Mouse (Mus musculus) heart, postnatal 4 days (tissue): ENCODE results near the gene Best2. TPM values are rescaled to one million over a fixed set of nuclear protein-coding genes. Genes with fewer than 3 reads are reported as not detected.

ENCODE experiments used
- DNase-seq: peaks from one replicate; pipeline ENCODE4 v3.0.0; 2021
- total RNA-seq, 2 experiments: library from RNA; stranded (reverse); gene quantifications; 2 replicates each; pipeline ENCODE4 v1.2.3; 2021

Best2 gene
- total RNA-seq, 2 experiments from 2014 or later, result not detected

DNA sequence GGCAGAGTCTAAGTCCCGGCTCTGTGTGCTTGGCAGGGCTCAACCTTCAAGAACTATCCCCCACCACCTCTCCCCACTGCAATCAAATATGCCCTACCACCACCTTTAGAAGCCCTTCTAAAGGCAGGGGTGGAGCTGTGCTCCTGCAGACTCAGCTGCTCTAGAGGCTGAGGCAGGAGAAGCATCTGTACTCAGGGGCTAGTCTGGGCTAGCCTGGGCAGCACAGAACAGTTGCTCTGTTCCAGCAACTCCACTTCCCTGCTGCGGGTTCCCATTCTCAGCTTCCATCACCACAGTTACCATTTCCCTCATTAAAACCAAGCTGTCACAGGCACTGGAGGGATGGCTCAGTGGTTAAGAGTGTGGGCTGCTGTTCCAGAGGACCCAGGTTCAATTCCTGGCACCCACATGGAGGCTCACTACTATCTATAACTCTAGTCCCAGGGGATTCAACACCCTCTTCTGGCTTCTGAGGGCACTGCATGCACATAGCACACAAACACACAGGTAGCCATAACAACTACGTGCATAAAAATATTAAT lies 7.3 kb upstream of the Best2 start:
- DNase-seq, result no peak

DNA sequence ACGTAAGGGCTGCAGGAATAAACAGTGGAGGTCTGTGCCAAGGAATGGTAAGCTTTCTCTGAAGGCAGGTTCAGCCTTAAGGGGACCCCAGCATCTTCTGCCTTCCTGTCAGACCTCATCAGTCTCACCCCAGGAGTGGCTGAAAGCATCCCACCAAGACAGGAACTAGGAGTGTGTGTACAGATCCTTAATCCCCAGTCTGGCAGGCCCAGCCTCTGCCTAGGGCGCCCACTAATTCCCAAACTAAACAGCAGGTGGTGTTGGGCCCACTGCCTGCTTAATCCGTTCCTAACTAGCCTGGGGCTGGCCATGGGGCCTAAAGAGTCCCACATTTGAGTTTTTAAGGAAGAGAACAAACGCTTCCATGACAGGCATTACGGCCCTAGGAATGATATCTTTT lies 2.9 kb upstream of the Best2 start:
- no peak for DNase-seq

DNA sequence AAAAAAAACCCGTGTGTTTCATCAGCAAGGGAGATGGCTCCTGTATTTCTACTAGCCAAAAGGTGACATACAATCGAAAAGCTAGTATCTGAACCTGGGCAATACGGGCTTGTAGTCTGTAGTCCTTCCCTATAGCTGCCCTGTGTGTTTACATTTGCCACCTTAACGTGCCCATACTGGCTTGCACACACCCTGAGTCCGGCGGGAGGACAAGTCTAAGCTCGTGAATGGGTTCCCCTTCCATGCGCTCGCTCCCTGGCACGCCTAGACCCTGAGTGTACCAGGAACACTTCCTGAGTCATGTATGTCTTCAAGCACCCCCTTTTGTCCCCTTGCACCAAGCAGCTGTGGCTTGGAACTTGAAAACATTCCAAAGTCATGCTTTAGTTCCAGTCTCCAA lies 2.4 kb upstream of the Best2 start:
- DNase-seq, result no peak

DNA sequence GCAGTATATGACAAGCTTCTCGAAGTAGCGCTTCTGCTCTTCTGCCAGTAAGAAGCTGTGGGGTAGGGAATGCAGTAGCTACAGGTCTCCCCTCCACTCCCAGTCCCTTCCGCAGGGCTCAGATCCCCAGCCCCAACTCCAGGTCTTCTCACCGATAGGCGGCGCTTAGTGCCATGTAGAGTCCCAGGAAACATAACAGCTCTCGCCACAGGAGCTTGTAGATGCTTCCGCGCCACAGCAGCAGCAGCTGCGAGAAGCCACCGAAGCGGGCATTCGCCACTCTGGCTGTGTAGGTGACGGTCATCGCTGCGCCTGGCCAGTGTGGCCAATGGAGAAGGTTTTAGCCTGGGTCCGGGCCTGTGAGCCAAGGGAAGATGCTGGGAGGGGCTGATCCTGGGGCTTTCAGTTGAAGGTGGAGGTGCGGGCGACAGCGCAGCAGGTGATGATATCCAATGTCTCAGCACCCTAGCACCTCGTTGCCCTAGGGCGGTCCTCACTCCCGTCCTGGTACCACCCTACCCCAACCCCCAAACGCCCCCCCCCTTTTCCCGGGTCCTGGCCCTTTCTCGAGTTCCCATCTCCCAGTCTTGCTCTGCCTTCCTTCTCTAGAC lies 996 bp downstream of the Best2 start:
- DNase-seq, result peak; percentile 75

DNA sequence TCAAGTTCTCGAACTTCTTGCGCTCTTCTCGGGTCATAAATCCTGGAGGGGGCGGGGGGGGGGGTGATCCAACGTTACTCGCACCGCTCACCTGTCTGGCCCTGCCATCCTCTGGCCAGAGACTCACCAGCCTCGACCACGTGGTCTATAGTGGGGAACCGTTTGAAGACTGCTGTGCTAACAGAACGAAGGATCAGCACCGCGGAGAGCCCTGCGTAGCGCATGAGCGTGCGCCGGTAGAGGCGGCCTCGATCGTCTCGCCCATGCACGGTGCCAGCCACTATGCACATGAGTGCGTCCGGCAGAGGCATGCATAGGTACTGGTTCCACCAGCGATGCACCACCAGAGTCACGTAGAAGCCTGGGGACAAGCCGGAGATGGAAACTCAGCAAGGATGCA lies 3.1 kb downstream of the Best2 start:
- no peak for DNase-seq

DNA sequence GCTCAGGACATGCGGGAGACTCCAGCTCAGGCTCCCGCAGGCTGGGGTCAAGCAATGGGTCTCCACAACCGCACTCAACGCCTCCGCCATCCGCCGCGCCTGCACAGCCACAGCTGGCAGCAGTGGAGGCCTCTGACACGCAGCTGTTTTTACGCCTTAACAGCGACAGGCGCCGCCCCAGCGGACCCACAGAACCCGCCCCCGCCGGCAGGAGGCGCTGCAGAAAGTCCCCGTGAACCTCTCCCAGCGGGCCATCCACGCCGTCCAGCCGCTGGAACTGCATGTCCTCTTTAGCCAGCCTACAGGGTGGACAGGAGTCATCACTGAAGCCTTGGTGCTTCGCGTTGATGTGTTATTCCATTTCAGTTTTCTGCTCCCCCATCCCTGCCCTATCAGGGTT lies 6.6 kb downstream of the Best2 start:
- DNase-seq, result peak; percentile 66

DNA sequence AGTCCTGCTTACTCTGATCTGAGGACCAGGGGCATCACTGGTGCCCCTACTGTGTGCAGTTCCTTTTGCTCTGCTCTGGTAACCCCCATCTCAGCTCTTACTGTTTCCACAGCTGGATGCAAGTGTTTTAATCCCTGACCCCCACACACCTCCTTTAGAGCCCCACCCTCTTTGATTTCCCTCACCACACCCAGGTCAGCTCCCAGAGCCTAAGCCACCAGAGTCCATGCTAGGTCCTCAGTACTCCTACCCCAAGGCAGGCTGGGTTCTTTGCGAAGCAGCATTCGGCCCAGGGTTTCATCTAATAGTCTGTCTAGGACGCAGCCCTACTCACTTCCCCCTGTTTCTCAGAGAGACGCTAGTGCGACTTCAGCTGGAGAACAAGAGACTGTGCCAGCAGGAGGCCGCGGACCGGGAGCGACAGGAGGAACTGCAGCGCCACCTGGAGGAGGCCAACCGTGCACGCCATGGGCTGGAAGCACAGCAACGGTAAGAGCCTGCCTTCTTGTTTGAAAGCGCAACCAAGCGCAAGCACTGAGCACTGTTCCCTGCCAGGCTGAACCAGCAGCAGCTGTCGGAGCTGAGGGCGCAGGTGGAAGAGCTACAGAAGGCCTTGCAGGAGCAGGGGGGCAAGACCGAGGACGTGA lies 16.6 kb downstream of the Best2 start:
- peak; percentile 94 for DNase-seq

DNA sequence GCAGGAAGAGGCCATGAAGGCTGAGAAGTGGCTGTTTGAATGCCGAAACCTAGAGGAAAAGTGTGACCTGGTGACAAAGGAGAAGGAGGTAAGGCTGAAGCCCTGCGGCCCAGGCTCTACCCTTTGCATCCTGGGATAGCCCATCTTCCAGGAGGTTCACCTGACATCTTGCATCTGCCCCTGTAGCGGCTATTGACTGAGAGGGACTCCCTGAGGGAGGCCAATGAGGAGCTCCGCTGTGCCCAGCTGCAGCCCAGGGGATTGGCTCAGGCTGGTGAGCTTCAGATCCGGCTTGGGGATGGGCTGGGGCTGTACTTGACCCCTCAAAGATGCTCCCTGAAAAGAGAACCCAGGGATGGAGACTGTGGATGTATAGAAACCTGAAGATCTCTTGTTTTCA lies 17.4 kb downstream of the Best2 start:
- DNase-seq, result no peak

DNA sequence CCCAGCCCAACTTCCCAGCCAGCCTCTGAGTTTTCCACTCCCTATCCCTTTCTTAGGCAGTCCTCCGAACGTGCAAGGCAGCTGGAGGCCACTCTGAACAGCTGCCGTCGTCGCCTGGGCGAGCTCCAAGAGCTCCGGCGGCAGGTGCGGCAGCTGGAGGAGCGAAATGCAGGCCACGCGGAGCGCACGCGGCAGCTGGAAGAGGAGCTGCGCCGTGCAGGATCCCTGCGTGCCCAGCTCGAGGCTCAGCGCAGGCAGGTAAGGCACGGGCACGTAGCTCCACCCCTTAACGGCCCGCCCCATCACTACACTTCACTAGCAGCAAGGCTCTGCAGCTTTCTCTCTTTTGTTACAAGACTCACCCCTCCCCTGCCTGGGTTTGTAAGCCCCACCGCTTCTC lies 18.7 kb downstream of the Best2 start:
- no peak for DNase-seq

DNA sequence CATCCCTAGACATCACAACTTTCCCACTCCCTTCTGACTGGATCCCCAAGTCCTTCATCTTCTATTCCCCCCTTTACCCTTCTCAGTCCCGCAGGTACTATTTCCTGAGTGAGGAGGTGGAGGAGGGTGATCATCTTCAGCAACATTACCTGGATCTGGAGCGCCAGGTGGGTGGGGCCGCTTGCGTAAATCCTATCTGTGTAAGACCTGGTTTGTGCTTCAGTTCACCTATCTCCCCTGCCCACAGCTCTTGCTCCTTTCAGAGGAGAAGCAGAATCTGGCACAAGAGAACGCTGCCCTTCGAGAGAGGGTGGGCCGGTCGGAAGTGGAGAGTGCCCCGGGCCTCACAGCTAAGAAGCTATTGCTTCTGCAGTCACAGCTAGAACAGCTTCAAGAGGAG lies 20.0 kb downstream of the Best2 start:
- DNase-seq, result no peak

DNA sequence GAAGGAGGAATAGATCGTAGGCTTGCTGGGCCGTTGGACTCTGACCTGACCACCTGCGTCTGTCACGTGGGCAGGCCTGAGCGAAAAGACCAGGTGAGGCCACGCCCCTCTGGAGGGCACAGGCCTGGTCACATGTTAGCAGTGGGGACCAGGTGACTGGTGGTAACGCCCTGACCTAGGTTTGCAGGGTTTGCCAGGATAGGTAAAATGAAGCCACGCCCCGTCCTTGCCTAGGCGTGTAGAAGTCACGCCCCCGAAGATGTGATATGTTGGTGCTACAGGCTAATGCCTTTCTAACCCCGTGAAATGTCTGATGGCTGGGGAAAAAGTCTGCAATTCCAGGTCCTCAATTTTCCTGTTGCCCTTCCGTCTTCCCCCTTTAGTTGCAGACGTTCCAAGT lies 23.5 kb downstream of the Best2 start:
- DNase-seq, result peak; percentile 42

DNA sequence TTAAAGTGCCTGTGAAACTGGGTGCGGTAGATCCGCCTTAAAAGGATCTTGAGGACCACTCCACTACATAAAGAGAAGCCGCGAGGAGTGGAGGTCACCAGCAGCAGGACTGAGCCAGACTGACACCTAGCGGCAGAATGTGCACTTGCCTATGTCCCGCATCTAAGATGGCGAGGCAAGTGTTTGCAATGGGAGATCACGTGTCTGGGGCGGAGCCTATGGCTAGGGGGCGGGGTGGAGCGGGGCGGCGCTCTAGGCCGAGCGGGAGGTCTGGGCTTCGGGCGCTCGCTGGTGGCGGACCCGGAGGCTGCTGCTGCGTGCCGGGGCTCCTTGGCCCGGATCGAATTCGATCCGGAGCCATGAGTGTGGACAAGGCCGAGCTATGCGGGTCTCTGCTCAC lies 24.0 kb downstream of the Best2 start, which contains the start of gene Hook2:
Gene Hook2, plus strand, starts transcription at position 255 of the 400 bp plus-strand sequence.
- DNase-seq, result peak; percentile 99

DNA sequence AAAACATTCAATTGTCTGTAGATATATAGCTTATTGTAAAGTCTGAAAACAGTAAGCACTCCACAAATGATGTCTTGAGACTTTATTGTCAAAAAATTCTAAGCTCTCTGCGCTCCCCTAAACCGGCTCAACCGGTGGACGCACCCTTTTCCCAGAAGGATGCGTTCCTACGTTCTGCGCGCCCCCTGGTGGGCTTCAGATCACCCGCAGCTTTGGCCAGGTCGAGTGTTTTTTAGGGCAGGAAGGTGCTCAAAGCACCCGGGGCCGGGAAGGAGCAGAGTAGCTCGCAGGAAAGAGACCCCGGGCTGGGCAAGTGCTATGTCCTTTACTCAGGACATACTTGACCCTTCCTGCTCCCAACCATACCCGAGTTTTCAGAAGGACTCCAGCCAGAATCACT lies 24.5 kb downstream of the Best2 start:
- peak; percentile 97 for DNase-seq

DNA sequence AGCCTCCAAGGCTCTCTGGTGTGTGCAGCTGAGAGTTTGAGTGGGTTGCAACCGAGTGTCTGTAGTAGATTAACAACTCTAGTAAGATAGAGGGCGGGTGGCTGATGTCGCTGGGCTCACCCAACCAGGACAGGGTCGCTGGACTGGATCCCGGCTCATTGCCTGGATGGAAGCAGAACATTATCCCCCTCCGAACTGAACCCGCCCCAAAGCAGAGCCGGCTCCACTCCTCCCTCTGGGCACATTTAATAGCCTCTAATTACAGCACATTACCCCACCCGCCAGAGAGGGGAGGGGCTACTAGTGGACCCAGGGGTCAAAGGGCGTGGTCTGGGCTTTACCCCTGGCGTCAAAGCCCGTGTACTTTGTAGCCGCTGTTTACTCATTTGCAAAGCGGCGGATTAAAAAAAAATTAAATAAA lies 25.0 kb downstream of the Best2 start:
- DNase-seq, result peak; percentile 57

DNA sequence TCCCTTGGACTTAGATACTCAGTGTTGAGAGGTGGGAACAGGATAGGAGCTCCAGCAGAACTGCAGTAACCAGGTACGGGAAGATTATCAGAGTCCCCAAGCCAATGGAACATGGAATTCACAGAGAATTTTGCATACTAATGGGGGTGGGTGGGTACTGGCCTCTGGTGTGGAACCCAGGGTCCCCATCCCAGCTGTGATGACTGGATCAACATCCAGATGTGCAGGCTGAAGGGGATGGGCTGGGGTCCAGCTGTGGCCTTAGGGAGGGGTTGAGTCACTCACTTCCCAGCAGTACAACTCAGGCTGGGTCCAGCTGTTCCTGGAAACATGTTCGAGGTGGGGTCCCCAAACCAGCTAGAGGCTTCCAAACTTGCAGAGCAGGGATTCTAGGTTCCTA lies 26.4 kb downstream of the Best2 start:
- peak; percentile 65 for DNase-seq

DNA sequence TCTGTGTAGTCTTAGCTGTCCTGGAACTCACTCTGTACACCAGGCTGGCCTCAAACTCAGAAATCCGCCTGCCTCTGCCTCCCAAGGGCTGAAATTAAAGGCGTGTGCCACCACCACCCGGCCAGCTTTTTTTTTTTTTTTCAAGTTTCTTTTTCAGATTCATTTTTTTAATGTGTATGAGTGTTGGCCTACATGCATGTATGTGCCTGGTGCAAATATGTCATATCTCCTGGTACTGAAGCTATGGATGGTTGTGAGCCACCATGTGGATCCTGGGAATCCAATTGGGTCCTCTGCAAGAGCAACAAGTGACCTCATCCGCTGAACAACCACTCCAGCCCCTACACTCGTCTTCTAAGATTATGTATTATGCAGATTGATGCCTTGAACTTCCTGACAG lies 26.9 kb downstream of the Best2 start:
- no peak for DNase-seq

DNA sequence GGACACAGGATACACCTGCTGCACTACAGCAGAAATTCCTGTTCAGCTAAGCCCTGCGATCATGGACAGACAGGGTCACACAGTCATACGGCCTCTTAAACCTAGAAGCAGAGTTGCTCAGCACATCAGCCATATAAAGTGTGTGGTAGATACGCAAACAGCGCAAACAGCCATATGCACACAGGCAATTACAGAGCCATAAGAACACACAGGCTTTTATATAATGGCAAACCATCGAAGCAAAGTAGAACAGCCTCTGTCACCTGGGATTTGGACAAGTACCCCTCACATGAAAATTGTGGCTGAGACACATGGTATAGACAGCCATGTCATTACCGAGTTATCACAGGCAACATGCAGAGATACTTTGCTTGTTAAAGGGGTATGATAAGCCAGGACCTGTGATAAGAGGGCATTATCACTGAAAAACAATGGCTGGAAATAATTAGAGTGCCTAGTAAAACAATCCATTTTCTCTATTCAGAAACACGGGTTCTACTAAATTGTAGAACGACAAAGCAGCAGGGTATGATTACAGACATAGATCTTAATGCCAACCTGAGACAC lies 27.9 kb downstream of the Best2 start:
- no peak for DNase-seq

DNA sequence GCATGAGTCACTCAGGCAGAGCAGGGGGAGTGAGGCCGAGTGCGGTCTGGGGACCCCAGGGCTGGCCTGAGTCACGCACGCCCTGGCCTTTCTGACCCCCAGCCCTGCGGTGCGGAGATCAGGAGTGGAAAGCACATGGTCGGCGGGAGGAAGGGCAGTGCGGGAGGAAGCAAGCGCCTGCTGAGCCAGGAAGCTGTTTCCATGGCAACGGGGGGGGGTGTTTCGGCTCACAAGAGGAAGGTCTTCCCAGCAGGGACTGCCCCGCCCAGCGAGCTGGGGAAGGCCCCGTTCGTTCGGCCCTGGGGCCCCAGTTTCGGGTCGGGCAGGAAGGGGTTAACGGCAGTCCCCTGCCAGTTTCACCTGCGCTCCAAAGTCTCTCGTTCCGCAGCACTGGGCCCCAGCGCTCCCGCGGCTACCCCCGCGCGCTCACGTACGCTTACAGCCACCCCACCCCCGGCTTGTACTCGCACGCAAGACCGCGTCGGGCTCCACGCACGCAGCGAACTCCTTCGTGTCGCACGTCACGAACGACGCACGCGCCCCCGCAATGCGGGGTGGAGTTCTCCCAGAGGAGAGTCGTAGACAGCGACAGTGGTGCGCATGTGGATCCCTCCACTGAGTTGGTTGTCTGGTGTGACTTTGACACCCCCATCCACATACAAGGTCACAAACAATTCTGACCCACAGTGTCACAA lies 28.5 kb downstream of the Best2 start:
- peak; percentile 89 for DNase-seq

DNA sequence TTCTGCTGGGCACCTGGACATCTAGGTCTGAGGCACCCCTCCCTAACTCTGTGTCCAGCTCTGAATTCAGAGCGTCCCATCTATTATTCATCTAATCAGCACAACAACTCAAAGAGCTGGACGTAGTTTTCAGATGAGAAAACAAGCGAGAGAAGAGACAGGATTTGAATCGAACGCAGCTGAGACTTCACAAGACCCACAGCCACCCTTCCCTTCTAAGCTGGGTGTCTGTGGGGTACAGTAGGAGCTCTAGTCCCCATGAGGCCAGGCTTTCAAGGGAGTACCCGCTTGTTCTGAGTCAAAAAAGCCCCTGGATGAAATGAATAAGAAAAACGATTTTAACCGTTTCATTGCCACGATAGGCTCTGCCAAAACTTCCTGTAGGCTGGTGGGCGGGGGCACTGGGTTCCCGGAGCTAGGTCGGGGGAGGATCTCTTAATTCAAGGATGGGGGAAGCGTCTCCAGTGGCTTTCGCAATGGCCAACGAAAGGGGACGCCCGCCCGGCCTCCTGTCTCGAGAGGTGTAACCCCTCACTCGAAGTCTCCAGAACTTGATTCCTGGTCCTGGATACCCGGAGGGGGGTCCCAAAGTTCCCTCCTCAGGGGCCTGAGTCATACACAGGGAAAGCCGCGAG lies 29.2 kb downstream of the Best2 start:
- DNase-seq, result no peak

DNA sequence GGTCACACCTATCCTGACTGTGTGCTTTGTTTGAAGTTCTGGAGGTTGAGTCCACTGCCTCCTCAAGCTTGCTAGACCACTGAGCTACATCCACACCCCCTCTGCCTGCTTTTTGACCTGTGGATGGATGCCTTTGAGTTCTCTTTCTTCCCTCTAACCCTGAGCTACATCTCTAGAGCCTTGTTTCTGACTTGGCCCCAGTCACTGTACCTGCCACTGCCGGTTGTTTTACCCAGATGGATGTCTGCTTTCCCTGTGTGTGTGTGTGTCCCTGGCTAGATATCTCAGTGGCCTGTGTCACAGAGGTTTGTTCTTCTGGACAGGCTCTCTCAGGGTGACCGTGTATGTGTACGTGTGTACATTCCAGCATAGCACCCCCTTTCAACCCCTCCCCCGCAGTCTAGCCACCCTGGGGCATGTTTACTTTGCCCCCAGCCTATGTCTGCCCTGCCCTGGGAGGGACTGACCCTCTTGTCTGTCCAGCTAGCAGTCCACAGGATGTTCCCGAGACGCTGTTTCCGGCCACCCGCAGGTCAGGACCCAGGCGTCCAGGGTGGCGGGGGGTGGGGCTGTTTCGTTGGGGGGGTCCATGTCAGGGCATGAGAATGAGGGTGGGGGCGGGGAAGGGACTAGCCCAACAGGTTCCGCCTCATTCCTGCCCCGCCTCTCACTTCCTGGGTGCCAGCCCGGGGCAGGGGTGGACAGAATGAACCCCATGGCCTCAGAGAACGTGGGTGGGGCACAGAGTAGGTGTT lies 29.9 kb downstream of the Best2 start:
- peak; percentile 48 for DNase-seq

DNA sequence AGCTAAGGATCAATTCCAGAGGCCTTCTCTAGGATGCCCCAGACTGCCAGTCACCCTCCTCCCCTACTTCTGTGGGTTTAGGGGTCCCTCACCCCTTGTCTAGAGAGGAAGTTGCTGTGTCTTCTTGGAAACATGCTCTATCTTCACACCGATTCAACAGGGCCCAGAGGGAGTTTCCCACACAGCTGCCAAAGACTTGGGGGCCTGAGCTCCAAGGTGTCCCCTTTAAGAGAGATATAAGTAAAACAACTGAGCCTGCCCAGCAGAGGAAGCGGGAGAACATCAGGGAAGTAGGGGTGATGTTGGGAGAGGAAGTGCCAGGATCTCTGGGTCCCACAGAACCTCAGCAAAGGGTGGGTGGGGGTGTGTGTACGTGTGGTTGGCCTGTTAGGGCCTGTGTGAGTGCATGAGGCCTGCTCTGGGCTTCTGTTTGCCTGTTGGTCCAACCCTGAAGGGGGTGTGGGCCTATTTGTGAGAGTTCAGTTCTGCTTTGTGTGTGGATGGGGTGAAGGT lies 31.8 kb downstream of the Best2 start:
- no peak for DNase-seq
